Mouse (Mus musculus): ENCODE data around the gene Zbtb3.

Zbtb3 gene

DNA sequence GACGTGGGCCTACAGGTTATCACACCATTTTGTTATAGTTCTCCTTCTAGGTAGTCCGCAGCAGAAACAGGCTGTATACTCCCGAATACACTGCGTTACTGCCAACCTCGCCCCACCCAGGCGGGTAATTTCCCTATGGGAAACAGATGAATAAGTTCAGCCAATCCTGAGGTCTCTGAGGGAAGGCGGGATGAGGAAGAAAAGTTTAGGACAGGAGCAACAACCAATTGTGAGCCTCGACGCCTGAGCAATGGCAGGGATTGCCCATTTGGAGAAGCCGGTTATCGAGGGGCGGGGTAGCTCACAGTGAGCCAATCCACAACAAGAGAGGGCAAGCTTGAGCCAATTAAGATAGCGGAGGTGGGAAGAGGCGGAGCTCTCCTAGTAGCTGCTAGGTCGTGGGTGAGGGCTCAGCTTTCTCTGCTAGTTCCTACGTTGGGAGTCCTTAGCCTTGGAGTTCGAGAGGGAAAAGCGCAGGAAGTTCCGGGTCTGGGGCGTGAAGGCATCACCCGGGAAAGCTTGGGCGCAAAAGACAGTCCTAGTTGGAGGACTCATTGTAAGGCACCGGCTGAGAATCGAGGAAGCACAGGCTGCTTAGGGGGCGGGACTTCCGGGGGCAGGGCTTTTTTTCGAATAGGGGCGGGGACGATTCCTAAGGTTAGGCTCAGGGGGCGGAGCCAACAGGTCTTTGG, at the start of gene Zbtb3:
TSS of gene Zbtb3 (plus strand) at position 426 of the 692 bp plus-strand sequence.
- DNase-seq = peak; percentile 91

DNA sequence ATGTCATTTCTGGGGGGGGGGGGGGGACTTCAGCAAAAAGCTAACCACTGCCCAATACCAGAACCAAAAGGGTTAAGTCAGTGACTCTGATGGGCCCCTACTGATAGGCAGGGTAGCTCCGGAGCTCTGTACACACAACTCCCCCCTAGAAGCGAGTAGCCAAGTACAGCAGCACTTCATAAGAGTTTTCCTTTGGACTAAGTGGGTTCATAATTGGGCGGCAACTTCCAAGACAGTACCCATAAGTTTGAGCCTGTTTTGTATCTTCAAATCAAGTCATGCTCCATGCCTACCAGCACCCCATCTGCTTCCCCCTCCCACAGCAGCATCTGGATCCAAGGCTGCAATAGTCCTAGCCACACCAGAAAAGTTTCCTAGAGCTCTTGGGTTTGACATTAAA, 46.7 kb upstream of the Zbtb3 start:
- DNase-seq = no peak

DNA sequence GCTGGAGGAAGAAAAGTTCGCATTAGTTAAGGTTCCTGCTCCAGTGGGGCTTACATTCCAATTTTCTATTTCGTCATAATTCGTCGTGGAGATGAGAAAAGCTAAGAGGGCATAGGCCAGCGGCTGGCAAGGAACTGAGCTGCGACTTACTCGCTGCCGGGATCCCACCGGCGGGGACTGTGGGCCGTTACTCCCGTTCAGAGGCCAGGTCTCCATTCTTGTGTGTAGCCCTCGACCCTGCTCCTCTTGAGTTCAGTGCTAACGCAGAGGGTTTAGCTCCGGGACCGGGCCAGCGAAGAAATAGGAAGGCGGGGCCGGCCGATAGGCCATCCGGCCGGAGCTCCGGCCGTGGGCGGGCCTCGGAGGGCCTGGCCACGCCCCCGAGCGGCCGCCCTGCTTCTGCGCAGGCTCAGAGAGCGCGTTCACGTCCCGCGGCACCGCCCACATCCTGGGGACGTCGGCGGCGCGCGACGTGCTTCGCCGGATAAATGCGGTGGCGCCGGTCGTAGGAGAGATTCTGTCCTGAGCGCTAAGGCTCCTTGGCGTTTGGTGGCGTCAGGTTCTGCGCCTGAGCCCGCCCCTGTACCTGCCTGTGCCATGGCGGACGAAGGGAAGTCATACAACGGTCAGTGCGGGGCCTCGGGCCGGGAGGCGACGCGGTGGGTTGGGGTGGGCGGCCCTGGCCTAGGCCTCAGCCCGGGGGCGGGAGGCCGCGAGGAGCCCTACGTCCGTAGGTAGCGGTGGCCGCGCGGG, 45.5 kb upstream of the Zbtb3 start, which contains the start of gene Nxf1:
TSS of gene Nxf1 (plus strand) at position 439 of the 753 bp plus-strand sequence.
- peak; percentile 96 for DNase-seq

DNA sequence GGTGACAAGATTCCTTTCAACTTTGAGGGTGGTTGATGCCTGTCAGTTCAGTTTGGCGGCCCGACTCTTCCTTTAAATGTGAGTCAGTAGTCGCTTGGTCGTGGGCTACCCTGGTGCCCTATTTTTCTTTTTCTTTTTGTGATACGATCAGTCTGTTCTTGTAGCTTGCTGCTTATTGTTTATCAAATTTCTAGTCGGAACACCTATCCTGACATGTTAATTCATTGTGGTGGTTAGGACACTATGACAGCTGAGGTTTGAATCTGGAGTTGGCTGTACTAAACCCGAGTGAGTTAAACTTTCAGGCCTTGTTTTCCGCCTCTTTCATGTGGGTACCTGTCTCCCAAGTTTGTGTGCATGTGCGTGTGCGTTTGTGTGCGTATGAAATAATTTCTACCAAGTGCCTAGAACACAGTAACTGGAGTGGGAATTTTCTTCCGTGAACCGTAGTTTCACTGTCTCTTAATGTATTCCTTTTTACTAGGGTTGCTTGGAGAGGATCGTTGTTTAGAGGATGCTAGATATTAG, 44.8 kb upstream of the Zbtb3 start:
- no peak for DNase-seq

DNA sequence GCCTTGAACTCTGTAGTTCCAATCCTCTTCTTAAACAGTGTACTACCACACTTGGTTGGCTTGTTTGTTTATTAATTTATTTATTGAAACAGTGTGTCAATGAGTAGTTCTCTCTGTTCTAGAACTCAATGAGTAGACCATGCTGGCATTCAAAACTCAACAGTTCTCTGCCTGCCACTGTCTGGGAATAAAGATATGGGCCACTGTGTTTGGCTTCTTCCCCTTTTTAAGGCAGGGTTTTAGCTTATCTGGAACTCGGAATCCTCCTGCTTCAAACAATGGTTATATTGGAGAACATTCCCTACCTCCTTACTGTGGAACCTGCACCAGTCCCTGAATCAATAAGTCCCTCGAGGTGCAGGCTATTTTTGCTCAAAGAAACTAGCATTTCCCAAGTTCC, 43.5 kb upstream of the Zbtb3 start:
- no peak for DNase-seq

DNA sequence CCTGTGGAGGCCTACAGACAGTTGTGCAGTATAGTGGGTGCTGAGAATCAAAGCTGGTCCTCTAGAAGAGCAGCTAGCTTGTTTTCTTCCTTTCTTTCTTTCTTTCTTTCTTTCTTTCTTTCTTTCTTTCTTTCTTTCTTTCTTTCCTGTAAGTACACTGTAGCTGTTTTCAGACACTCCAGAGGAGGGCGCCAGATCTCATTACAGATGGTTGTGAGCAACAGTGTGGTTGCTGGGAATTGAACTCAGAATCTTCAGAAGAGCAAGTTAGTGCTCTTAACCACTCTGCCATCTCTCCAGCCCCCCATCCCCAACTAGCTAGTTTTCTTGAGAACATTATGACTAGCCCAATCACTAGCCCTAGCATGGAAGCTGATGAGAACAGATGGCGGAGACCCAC, 41.6 kb upstream of the Zbtb3 start:
- no peak for DNase-seq

DNA sequence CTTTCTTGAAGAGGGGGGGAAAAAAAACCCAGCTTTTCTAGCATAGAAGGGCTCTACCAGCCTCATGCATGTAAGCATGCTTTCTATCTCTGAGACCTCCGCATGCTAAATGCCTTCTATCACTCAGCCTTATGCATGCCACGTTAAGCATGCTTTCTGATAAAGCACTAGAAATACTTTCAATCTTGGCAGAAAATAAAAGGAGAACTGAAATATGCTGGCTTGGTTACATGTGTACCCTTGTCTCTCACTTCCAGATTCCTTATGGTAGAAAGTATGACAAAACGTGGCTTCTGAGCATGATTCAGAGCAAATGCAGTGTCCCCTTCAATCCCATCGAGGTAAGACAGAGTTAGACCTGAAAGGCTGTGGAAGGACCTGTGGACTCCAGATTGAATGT, 39.1 kb upstream of the Zbtb3 start:
- no peak for DNase-seq

DNA sequence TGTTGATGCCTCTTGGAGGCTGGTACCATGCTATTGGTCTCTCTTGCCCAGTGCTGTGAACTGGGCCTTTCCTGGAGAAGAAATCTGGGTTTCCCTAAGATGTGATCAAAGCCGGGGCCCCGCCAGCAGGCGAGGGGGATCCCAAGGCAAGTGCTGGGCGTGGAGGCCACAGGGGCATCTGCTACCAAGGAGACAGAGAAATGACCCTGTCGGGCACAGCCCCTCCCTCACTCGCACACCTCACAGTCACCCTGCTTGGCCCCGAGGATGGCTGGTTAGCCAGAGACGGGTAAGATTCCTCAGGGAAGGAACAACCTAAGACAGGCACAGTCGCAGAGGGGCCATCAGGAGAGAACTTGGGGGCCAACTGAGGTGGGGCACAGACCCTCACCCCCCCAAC, 36.8 kb upstream of the Zbtb3 start:
- no peak for DNase-seq

DNA sequence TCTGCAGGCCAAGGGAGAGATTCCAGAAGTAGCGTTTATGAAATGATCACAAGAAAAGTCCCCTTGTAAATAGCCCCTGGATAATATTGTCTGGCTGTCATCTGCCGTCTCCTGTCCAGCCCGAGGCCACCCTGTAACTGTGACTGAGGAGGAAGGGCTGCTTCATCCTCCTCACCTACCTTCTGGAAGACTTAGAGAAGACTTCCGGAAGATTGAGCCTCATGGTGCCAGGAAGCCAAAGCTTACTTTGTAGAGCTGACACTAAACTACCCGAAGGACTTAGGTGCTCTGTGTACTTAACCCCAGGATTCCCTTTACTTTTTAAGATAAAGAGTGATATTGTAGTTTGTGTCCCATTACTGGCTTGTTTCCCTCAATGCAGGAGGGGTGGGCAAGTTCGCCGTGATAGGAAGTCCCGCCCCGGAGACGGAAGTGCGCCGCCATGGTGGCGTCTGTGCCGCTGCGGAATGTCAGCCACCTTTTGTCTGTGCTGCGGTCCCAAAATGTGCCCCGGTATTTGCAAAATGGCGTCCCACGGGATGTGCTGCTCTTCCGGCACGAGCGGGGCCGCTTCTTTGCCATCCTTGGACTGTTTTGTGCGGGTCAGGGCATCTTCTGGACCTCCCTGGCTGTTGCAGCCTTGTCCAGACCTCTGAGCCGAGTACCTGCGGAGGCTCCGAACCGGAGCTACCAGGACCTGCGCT, 31.6 kb upstream of the Zbtb3 start, which contains the start of gene Tmem223:
TSS of gene Tmem223 (plus strand) at position 430 of the 704 bp plus-strand sequence.
- DNase-seq = peak; percentile 84

DNA sequence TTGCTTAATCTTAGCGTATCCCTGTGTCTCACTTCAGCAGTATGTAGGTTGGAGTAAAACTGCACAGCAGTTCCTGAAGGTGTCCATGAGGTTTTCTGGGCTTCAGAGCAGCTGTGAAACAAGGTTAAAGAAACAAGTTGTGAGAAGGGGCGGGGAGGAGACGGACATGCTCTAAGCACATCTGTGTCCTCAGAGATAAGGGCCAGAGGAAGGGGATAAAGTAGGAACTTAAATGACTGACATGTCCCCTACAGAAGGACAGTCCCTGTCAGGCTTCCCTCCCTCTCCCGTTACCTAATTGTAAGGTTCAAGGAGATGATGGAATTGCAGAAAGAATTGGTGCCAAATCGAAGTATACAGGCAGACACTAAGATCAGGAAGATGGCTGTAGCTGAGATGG, 29.4 kb upstream of the Zbtb3 start:
- no peak for DNase-seq

DNA sequence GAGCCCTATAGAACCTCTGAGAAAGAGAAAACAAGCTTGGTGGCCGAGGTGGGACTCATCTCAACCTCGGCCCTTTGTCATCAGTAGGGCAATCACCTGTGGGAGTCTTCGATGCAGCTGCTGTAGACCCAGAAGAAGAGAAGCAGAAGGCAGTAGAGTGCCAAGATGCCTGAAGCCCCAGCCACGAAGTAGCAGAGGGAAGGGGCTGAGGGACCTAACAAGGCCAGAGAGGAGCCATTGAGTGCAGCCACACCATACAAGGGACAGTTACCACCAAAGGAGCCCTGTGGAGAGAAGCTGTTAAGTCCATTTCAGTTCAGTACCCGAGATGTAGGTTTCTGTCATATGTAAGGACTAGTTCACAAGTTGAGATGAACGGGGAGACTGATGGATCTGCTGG, 28.9 kb upstream of the Zbtb3 start:
- no peak for DNase-seq

DNA sequence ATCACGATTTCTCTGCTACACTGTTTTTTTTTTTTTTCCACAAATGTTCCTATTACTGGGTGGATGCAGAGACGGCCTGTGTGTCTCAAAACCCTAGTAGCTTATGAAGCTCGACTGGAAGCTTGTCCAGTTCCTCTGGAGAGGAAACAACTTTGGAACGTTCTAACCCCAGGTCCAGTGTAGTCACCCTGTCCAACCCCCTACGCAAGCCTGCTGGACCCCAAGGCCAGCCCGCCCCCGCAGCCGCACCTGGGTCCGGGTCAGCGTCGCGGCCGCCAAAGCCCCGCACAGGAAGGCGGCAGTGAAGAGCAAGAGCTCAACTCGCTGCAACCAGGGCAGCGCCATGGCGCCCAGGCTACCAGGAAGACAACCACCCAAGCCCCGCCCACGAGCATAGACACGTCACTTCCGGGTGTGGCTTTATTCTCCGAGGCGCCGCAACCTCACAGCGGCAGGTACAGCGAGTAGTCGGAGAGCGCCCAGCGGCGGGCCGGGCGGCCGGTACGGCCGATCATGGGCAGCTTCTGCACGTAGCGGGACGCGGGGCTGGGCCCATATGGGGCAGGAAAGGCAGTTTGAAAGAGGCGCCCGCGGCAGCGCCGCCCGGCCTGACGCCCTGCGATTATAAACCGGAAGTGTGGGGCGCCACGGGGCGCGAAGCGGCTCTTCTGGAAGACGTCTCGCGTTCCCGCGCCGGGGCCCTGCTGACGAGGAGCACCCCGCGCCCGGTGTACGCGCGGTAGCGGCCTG, 28.1 kb upstream of the Zbtb3 start, which contains the start of gene Tmem179b:
TSS of gene Tmem179b (minus strand) at position 382 of the 750 bp plus-strand sequence.
- peak; percentile 98 for DNase-seq

DNA sequence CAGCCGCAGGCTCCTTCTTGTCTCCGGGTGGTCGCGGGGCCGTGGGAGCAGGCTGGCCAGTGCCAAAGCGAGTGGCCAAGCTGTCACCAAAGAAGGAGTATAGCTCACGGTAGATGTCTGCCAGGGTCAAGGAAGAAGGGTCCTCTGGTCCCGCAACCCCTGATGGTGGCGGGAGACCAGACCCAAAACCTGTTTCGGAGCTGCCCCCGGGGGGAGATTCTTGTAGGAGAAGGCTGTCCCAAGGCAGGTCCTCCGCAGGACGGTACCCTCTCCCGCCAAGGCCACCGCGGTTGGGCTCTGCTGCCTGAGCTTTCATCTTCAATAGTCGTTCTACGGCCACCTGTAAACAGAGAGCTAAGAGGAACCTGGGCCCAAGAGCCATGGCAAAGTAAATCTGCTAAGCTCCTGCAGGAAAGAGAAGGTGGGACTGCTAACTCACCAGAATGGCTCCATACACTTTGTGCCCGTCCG, 27.4 kb upstream of the Zbtb3 start:
- DNase-seq = peak; percentile 10

DNA sequence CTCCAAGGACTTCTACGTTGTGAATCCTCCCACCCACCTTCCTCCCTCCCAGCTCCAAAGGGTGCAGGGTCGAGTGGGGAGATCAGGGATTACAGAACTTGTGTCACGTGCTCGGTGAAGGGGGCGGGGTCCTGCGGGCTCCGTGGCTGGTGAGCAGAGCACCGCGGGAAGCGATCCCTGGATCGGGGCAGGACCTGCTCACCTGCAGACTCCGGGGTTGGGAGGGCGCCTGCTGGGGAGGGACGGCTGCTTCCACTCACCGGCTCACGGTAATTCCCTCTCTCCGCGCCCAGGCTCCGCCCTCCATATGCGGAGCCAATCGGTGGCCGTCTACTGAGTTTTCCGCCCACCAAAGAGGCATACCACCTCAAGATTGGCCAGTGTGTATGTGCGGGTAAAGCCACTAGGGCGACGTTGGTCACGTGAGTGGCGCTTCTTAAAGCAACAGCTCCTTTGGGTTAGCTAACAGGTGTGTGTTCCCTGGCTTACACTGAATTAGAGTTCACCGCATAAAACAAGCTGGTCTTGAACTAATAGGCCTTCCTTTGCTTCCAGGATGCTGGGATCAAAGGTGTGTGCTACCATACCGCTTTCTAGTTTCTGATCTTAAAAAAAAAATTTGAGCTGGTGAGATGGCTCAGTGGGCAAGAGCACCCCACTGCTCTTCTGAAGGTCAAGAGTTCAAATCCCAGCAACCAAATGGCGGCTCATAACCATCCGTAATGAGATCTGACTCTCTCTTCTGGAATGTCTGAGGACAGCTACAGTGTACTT, 16.2 kb upstream of the Zbtb3 start, which contains the start of gene Taf6l:
TSS of gene Taf6l (minus strand) at position 410 of the 774 bp plus-strand sequence.
- peak; percentile 91 for DNase-seq

DNA sequence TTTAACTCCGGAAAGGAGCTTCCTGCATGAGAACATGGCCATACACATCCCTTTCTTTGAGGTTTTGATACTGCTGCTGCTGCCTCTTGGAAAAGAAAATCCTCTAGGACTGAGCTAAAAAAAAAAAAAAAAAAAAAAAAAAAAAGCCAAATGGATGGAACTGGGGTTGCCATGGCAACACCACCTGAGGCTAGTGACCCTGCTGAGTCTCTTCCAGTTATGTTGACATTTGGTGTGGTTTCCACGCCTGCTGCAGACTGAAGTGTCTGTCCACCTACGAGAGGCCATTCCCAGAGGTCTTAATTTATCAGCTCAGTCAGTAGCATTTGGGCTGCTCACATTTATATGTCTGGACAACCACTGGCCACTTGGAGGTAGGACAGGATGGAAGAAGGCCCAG, 13.8 kb upstream of the Zbtb3 start:
- DNase-seq = no peak

DNA sequence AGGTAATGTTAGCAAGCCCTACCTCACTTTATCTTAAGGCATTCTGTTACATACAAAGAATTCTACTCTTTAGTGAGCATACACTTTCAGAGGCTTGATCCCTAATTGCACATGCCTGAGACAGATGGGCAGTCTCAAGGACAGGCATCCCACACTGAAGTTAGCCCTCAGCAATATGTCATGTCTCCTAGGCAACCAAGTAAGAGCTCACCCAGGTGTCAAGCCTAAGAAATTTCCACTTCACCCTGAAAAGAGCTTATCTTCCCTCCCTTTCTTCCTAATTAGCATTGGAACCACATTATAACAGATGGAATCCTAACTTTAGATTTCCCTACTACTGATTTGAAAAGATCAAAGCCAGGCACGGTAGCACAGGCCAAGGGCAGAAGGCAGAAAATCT, 13.2 kb upstream of the Zbtb3 start:
- DNase-seq = no peak

DNA sequence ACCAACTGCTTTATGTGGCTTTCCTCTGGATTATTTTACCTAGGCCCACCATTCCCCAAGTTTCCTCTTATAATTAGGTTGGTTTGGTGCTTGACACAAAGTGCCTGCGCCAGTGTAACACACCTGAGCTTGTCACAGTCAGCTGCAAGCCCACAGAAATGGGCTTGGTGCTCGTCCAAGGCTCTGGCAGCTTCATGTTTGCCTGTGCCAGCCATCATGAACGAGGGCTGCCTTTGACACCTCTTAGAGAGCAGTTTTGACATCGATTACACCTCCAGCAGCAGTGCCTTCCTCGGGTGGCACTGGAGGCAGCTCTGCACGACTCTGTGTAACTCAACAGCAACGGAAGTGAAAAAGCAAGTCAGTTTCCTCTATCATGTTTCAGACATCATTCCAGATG, 12.2 kb upstream of the Zbtb3 start:
- DNase-seq = no peak

DNA sequence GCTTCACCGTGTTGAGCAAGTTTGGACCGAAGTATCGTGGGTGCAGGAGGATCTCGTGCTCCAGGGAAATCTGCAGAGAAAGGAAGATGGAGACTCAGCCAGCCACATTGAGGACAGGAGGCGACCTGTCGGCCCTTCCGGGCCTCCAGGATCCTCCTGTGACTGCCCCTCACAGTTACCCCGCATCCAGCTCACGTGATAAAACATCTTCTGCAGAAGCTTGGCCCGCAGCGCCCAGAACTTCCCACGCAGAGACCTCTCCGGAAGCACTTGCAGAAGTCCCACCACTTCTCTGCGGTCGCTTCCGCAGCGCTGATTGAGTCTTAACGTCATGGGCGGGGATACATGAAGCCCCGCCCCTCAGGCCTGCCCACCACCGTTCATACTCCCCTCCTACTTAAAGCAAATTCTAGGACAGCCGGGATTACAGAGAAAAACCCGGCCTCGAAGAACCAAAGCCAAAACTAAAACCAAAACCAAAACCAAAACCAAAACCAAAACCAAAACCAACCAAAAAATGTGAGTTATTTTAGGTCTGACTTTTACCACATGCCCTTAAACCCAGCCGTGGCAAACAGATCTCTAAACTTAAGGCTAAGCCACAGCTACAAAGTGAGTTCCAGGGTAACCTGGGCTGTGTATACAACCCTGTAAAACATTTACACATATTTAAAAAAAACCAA, 4.0 kb upstream of the Zbtb3 start, which contains the start of gene Polr2g:
TSS of gene Polr2g (minus strand) at position 314 of the 683 bp plus-strand sequence.
- peak; percentile 91 for DNase-seq

DNA sequence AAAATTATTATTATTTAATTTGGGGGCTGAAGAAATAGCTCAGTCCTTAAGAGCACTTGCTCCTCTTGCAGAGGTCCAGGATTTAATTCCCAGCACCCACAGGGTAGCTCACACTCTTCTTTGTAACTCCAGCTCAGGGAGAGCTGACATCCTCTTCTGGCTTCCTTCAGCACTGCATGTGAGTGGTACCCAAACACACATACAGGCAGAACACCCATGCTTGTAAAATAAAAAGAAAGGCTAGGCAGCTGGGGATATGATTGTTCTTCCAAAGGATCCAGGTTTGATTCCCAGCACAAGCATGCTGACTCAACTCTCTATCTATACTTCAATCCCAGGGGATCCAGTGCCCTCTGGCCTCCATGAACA, 3.4 kb upstream of the Zbtb3 start:
- DNase-seq = no peak

DNA sequence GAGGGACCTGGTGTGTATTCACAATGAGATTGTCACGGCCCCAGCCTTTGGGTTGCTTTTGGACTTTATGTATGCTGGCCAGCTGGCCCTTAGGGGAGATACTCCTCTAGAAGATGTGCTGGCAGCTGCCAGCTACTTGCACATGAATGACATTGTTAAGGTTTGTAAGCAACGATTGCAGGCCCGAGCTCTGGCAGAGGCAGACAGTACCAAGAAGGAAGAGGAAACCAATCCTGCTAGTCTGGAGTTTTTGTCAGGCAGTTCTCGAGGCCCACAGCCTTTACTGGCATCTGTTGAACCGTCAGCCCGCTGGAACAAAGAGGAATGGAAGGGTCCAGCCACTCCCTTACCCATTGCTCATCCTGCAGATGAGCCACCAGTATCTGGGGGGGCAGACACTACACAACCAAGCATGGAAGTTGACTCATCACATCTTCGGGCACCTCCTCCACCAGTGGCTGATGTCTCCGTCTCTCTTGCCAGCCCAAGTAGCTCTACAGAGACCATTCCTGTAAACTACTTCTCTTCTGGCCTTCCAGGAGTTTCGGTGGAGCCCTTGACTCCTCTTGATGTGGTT, 937 bp downstream of the Zbtb3 start:
- no peak for DNase-seq
